Mouse (Mus musculus): ENCODE results near the gene Gm5862. TPM values are rescaled to one million over a fixed set of nuclear protein-coding genes. Genes with fewer than 3 reads are reported as not detected.
"Not testable (repeated sequence)": the region's sequence is repeated elsewhere in the genome, so short reads cannot be mapped to it uniquely, and the experiment has no call there.

Gm5862 gene
- not detected in 2 replicates for polyA plus RNA-seq (2015; fragmentation: Nextera tagmentation; extraction: Ambion mirVana)

GRCm38 (mm10) chr5:26022816-26023215 lies at the start of gene Gm5862:
TSS of gene Gm5862 (minus strand) at chr5:26022916.
- H3K4me3 ChIP-seq (replicated peaks; ENCODE audit: low read length); H3K27me3 ChIP-seq (ENCODE audit: control insufficient read depth, insufficient read depth, low read length); H3K9me3 ChIP-seq (replicated peaks; ENCODE audit: control insufficient read depth, low read length); H3K27ac ChIP-seq (ENCODE audit: low read length); H3K4me1 ChIP-seq (ENCODE audit: control insufficient read depth, insufficient read depth, low read length); ATAC-seq (ENCODE audit: insufficient read depth, low FRiP score); H3K9ac ChIP-seq (ENCODE audit: low read length); H3K36me3 ChIP-seq (ENCODE audit: control insufficient read depth, insufficient read depth, low read length); H3K4me2 ChIP-seq (ENCODE audit: low read depth, low read length): not testable (repeated sequence)
- no CpG with 5 or more reads among the region's 3 CpGs for WGBS

GRCm38 (mm10) chr5:26070716-26071115 lies 48.0 kb upstream of the Gm5862 start:
- H3K9ac ChIP-seq (ENCODE audit: low read length), result no peak overlapping the region
- 88% methylated on average over 24 of the region's 24 CpGs for WGBS
- ATAC-seq (ENCODE audit: insufficient read depth, low FRiP score), result no peak
- H3K9me3 ChIP-seq (replicated peaks; ENCODE audit: control insufficient read depth, low read length), result no peaks in the 10 kb centered on the region
- no peaks in the 10 kb centered on the region for H3K4me1 ChIP-seq (ENCODE audit: control insufficient read depth, insufficient read depth, low read length)
- no peaks in the 10 kb centered on the region for H3K36me3 ChIP-seq (ENCODE audit: control insufficient read depth, insufficient read depth, low read length)
- H3K27ac ChIP-seq (ENCODE audit: low read length), result no peak overlapping the region
- no peak overlapping the region for H3K4me3 ChIP-seq (replicated peaks; ENCODE audit: low read length)
- H3K27me3 ChIP-seq (ENCODE audit: control insufficient read depth, insufficient read depth, low read length), result no peaks in the 10 kb centered on the region
- H3K4me2 ChIP-seq (ENCODE audit: low read depth, low read length), result no peak overlapping the region

- not testable (repeated sequence) for H3K9me3 ChIP-seq (replicated peaks; ENCODE audit: control insufficient read depth, low read length); H3K4me2 ChIP-seq (ENCODE audit: low read depth, low read length); H3K36me3 ChIP-seq (ENCODE audit: control insufficient read depth, insufficient read depth, low read length); H3K27me3 ChIP-seq (ENCODE audit: control insufficient read depth, insufficient read depth, low read length); H3K4me3 ChIP-seq (replicated peaks; ENCODE audit: low read length); H3K4me1 ChIP-seq (ENCODE audit: control insufficient read depth, insufficient read depth, low read length); H3K27ac ChIP-seq (ENCODE audit: low read length); ATAC-seq (ENCODE audit: insufficient read depth, low FRiP score); H3K9ac ChIP-seq (ENCODE audit: low read length)
- no CpG with 5 or more reads among the region's 2 CpGs for WGBS
Measured at GRCm38 (mm10) chr5:26058481-26058880, 35.8 kb upstream of the Gm5862 start, which contains the start of gene Gm7347. TSS of gene Gm7347 (minus strand) at chr5:26058581.

GRCm38 (mm10) chr5:26039458-26039857 lies 16.7 kb upstream of the Gm5862 start, which contains the start of gene Speer4a:
TSS of gene Speer4a (minus strand) at chr5:26039558.
- not testable (repeated sequence) for H3K4me2 ChIP-seq (ENCODE audit: low read depth, low read length); ATAC-seq (ENCODE audit: insufficient read depth, low FRiP score); H3K36me3 ChIP-seq (ENCODE audit: control insufficient read depth, insufficient read depth, low read length)

GRCm38 (mm10) chr5:26007697-26008096 lies 15.0 kb downstream of the Gm5862 start:
- 0 out of 2 replicates have a peak, but pooled peaks have one; percentile 7 for ATAC-seq (ENCODE audit: insufficient read depth, low FRiP score)
- not testable (repeated sequence) for H3K4me3 ChIP-seq (replicated peaks; ENCODE audit: low read length); H3K4me2 ChIP-seq (ENCODE audit: low read depth, low read length); H3K36me3 ChIP-seq (ENCODE audit: control insufficient read depth, insufficient read depth, low read length); H3K27ac ChIP-seq (ENCODE audit: low read length); H3K27me3 ChIP-seq (ENCODE audit: control insufficient read depth, insufficient read depth, low read length); H3K9me3 ChIP-seq (replicated peaks; ENCODE audit: control insufficient read depth, low read length); H3K9ac ChIP-seq (ENCODE audit: low read length); H3K4me1 ChIP-seq (ENCODE audit: control insufficient read depth, insufficient read depth, low read length)
- WGBS, result 59% methylated on average over 6 of the region's 7 CpGs

More at GRCm38 (mm10) chr5:26039458-26039857, 16.7 kb upstream of the Gm5862 start, which contains the start of gene Speer4a:
- not testable (repeated sequence) for H3K9me3 ChIP-seq (replicated peaks; ENCODE audit: control insufficient read depth, low read length); H3K27me3 ChIP-seq (ENCODE audit: control insufficient read depth, insufficient read depth, low read length); H3K27ac ChIP-seq (ENCODE audit: low read length); H3K4me3 ChIP-seq (replicated peaks; ENCODE audit: low read length); H3K4me1 ChIP-seq (ENCODE audit: control insufficient read depth, insufficient read depth, low read length); H3K9ac ChIP-seq (ENCODE audit: low read length)
- WGBS, result 67% methylated on average over 2 of the region's 2 CpGs

GRCm38 (mm10) chr5:26006937-26007695 lies 15.6 kb downstream of the Gm5862 start:
- H3K4me1 ChIP-seq (ENCODE audit: control insufficient read depth, insufficient read depth, low read length); H3K27ac ChIP-seq (ENCODE audit: low read length); H3K36me3 ChIP-seq (ENCODE audit: control insufficient read depth, insufficient read depth, low read length); H3K9me3 ChIP-seq (replicated peaks; ENCODE audit: control insufficient read depth, low read length); H3K9ac ChIP-seq (ENCODE audit: low read length); H3K27me3 ChIP-seq (ENCODE audit: control insufficient read depth, insufficient read depth, low read length): not testable (repeated sequence)
- peak; percentile 82 for ATAC-seq (ENCODE audit: insufficient read depth, low FRiP score)
- peak overlapping the region; percentile 43 for H3K4me2 ChIP-seq (ENCODE audit: low read depth, low read length)
- H3K4me3 ChIP-seq (replicated peaks; ENCODE audit: low read length), result peak overlapping the region; percentile 26
- 13% methylated on average over 44 of the region's 45 CpGs for WGBS

- H3K4me1 ChIP-seq (ENCODE audit: control insufficient read depth, insufficient read depth, low read length); H3K27me3 ChIP-seq (ENCODE audit: control insufficient read depth, insufficient read depth, low read length); H3K36me3 ChIP-seq (ENCODE audit: control insufficient read depth, insufficient read depth, low read length); H3K4me2 ChIP-seq (ENCODE audit: low read depth, low read length); ATAC-seq (ENCODE audit: insufficient read depth, low FRiP score); H3K9me3 ChIP-seq (replicated peaks; ENCODE audit: control insufficient read depth, low read length); H3K9ac ChIP-seq (ENCODE audit: low read length); H3K27ac ChIP-seq (ENCODE audit: low read length); H3K4me3 ChIP-seq (replicated peaks; ENCODE audit: low read length): not testable (repeated sequence)
- whole genome bisulfite sequencing, result 92% methylated on average over 1 of the region's 2 CpGs
Measured at GRCm38 (mm10) chr5:26004698-26005097, 18.0 kb downstream of the Gm5862 start, which contains the start of gene Gm1979. TSS of gene Gm1979 (minus strand) at chr5:26004798.

- ATAC-seq (ENCODE audit: insufficient read depth, low FRiP score); H3K27me3 ChIP-seq (ENCODE audit: control insufficient read depth, insufficient read depth, low read length); H3K4me2 ChIP-seq (ENCODE audit: low read depth, low read length); H3K4me1 ChIP-seq (ENCODE audit: control insufficient read depth, insufficient read depth, low read length); H3K9me3 ChIP-seq (replicated peaks; ENCODE audit: control insufficient read depth, low read length); H3K27ac ChIP-seq (ENCODE audit: low read length); H3K9ac ChIP-seq (ENCODE audit: low read length); H3K36me3 ChIP-seq (ENCODE audit: control insufficient read depth, insufficient read depth, low read length); H3K4me3 ChIP-seq (replicated peaks; ENCODE audit: low read length): not testable (repeated sequence)
- no CpG with 5 or more reads among the region's 3 CpGs for WGBS
Measured at GRCm38 (mm10) chr5:25988550-25988949, 34.2 kb downstream of the Gm5862 start, which contains the start of gene Gm21698. TSS of gene Gm21698 (minus strand) at chr5:25988650.

GRCm38 (mm10) chr5:25972563-25972962 lies 50.2 kb downstream of the Gm5862 start, which contains the start of gene Gm21680:
TSS of gene Gm21680 (minus strand) at chr5:25972663.
- not testable (repeated sequence) for H3K9ac ChIP-seq (ENCODE audit: low read length); H3K27ac ChIP-seq (ENCODE audit: low read length); H3K4me3 ChIP-seq (replicated peaks; ENCODE audit: low read length); ATAC-seq (ENCODE audit: insufficient read depth, low FRiP score); H3K4me2 ChIP-seq (ENCODE audit: low read depth, low read length); H3K4me1 ChIP-seq (ENCODE audit: control insufficient read depth, insufficient read depth, low read length); H3K36me3 ChIP-seq (ENCODE audit: control insufficient read depth, insufficient read depth, low read length); H3K9me3 ChIP-seq (replicated peaks; ENCODE audit: control insufficient read depth, low read length); H3K27me3 ChIP-seq (ENCODE audit: control insufficient read depth, insufficient read depth, low read length)
- no CpG with 5 or more reads among the region's 2 CpGs for WGBS
